Mouse (Mus musculus): ENCODE measurements at regions not wholly inside any gene's neighbourhood (a gene's known extent, or its start where the extent isn't known, plus 50 kb on each side); places are given as distances from the start of the nearest gene placed in this dataset.
"Not testable (repeated sequence)": the region's sequence is repeated elsewhere in the genome, so short reads cannot be mapped to it uniquely, and the experiment has no call there.

GRCm38 (mm10) chr15:37100767-37101288, 93.3 kb upstream of the Zfp706 start:
- no peak for DNase-seq

DNA sequence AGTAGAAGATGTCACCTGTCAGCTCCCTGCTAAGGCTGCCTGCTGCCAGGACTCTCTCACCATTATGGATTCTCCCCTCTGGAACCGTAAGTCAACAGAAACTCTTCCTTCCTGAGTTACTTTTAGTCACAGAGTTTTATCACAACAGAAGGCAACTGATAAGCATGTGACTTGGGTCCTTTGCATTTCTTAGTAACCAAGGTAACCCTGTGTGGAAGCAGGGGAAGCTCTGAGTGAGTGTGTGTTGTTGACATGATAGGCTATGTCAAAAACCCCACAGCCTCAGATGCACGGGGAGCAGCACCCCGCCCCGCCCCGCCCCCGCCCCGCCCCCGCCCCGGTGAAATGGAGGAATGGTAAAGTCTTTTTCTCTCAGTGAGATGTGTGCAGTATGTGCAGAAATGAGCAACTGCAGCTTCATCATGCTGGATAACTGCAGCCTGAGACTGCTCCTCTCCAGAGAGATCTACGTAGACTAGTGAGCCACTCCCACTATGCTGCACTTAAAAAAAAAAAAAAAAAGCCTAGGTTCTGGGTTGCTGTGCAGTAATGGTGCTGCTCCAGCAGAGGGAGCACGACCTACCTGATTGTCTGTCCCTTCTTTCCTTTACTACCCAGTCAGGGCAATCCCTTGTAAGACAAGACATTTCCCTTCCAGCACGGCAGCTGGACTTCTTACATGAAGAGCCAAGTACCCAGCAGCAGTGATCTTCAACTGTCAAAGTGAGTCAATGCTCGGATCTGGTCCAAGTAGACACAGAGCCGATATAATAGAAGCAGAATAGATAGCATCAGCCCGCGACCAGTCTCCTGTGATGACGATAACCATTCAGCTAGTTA, 92.6 kb upstream of the Zfp706 start:
- DNase-seq = peak; percentile 65 to 72

DNA sequence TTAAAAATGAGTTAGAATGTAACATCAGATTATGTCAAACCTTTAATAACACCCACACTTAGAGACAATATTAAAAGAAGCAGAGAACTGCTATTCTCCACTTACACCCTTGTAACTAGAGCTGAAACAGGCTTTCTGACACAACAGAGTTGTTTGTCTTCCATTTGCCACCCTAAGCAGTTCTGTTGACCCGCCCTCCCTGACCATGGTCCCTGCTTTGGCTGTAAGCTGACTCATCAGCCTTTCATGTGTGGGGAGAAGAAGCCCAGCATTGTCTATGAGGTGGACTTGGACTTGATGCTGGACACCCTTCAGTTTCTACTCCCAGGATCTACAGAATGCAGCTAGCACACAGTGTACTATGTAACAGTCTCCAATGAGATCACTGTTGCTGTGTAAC, 91.6 kb upstream of the Zfp706 start:
- DNase-seq = no peak

DNA sequence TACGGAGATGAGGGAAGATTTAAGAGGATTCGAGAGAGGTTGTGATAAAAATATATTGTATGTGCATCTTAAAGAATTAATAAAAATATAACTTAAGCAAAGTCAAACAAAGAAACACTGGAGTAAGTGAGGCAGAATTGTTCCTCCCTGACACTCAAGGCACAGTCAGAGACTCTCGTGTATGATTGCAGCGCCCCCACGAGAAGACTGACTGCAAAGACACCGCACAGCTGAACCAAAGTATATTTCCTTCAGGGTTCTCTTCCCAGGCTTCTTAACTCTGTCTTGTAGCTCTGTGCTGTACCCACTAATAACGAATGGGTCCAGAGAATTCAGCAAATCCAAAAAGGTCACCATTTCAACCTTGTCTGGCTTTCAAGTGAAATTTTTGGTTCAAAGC, 89.9 kb upstream of the Zfp706 start:
- no peak for DNase-seq

- not testable (repeated sequence) for DNase-seq
Observed at GRCm38 (mm10) chr15:37091171-37091570, 83.6 kb upstream of the Zfp706 start.

DNA sequence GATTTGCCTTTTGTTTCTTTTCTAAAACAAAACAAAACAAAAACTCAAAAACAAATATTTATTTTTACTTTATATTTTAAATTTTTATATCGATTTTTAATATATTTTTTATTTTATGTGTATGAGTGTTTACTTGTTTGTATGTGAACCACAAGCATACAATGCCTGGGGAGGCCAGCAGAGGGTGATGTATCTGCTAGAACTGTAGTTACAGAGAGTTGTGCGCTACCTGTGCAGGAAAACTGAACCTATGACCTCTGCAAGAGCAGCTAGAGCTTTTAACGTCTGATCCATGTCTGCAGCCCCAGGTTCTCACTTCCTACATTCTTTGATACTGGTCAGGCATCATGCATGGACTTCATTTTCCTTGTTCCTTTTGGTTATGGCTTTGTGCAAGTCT, 76.2 kb upstream of the Zfp706 start:
- DNase-seq = no peak

DNA sequence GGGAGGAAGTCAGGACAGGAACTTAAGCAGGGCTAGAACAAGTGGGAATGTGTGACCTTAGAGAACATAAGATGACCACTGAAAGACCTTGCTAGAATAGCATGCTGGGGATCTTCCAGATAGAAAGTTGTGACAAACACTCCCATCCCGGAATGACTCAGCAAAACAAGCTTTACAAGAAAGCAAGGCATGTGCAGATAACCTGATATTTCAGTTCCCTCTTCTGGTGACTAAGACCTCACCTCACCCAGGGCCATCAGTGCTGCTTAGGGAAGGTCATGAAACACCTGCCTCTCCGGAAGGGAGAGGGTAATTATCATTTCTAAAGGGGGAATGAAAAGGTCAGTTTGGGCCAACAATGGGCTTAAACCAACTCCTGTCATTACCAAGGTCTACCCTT, 74.3 kb upstream of the Zfp706 start:
- DNase-seq = no peak

- DNase-seq = peak in 1 of 2 experiments; percentile 15
Observed at GRCm38 (mm10) chr15:37080931-37081330, 73.4 kb upstream of the Zfp706 start.

DNA sequence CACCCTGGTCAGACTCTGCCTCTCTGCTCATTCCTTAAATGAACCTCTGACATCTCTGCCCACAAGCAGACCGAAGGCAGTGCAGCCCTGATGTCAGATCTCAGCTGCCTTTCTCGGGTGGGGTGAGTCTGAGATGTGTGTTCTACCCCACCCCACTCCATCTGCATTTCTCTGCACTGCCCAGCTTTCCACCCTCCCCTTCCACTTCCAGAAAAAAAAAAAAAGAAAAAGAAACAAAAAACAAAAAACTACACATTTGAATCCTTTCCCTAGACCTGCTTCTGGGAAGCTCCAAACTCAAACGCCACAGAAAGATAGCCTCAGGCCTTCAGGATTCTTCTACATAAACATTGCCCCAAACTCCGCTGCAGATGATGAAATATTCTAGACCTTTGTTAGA, 72.8 kb upstream of the Zfp706 start:
- DNase-seq = no peak

DNA sequence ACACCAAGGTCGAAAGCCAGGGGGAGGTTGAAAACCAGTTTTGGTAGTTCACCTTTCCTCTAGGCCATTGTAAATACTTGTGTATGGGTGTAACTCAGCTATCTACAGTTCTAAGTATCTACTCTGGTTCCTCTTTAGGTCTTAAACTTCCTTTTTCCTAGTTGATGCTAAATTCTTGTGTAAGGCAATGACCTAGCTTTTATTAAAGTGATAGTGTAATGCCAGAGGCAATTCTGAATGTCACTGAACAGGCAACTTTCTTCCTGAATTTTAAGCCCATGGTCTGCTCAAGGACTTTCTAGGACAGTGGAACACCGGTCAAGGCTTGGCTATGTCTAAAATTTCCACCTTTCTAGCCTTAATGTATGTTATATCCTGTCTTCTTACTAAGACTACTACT, 66.6 kb upstream of the Zfp706 start:
- not testable (repeated sequence) for DNase-seq

GRCm38 (mm10) chr15:37072202-37072862, 64.8 kb upstream of the Zfp706 start:
- no peak for DNase-seq

DNA sequence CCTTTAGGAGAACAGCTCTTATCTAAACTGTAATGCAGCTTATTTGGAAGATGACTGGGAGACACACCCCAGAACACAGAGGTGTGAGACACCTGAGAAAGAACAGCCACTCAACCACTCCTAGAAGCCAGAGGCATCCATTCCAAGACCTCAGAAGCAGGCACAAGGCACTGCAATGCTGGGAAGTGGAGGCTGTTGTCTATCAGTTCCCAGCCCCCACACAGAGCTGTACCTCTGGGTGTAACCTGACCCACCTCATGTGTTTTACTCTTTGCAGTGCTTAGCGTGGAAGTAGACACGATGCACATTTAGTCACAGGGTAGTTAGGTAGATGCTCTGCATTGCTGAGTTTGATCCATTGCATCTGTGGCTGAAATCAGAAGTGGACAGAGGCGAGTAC, 62.6 kb upstream of the Zfp706 start:
- DNase-seq = no peak

DNA sequence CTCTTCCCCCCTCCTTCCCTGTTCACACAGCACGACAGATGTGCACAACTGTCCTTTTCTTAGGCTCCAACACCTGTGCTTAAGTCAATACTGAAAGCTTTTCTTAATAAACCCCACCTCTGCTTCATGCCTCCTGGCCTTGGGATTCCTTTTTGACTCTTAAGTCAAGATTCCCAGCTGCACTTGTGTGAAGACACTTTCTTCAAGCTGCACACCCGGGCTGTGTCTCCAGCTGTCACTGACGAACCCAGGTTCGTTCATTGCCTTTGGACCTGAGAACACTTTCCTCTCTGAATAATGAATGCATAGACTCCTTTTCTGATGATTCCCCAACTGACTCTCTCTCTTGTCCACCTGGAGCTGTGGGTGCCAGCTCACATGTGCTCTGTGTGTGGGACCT, 59.8 kb upstream of the Zfp706 start:
- no peak for DNase-seq

DNA sequence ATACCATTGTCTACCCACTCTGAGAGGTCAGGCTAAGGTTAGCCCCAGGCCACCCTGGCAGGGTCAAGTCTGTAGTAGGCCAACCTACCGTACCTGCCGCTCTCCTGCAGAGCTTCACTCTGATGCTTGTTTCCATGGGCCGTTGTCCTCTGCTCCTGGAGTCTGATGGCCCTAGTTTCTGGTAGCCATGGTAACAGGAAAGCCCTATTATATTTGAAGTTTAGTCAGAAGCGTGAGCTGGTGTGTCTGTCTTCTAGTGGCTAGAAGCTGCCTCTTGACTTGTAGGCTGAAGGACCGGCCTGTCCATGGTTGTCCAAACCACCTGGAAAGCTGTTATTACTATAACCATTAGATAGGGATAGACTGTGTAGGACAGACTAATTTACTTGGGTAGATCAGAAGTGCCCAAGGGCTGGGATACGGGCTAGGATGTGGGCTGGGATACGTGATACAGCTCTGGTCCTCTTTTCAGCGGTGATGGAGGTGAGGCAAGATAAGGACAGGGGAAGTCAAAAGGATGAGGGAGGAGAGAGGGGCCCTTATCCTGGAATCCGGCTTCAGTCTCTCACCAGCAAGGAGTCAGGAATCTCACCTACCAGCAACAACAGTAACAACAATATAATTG, 58.5 kb upstream of the Zfp706 start:
- no peak for DNase-seq

- no peak for DNase-seq
Observed at GRCm38 (mm10) chr15:37065408-37065807, 57.8 kb upstream of the Zfp706 start.

- DNase-seq = no peak
Observed at GRCm38 (mm10) chr15:37063781-37064383, 56.3 kb upstream of the Zfp706 start.

GRCm38 (mm10) chr15:37062585-37062984, 55.0 kb upstream of the Zfp706 start:
- DNase-seq = no peak

- DNase-seq = no peak
Observed at GRCm38 (mm10) chr15:37061501-37061900, 53.9 kb upstream of the Zfp706 start.

DNA sequence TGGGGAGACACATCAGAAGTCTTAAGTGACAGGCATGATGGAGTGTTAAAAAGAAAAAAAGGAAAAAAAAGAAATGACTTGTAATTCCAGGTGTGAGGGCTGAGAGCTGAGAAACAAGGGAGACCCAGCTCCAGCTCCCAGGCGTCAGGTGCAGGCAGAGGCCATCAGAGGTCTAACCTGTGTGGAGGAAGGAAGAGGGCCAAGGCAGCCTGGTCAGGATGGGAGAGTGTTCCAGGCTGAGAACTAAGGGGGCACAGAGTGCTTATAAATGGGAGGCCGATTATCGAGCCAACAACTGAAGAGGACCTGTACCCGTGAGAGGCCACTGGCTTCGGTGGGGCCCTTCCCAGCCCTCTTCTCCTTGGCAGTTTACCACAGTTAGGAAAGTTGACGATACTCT, 53.3 kb upstream of the Zfp706 start:
- DNase-seq = no peak

Measured in kidney, postnatal 4 days (tissue).